In genomic region chr8:47205472-47205871, GRCm38 (mm10) we compare ENCODE assay signal across 19 mouse cellular contexts.
A peak's percentile ranks its signal among the peaks of the same experiment; 100 is the strongest.
DNase-seq lines count a peak whose midpoint lies in the region; ATAC-seq and TF ChIP-seq lines count a peak whose summit lies in the region.
"Had no signal": no experiment of that assay in that cellular context is flagged by ENCODE, and none has a peak within 500 bp of the region (broad histone marks: within the 10 kb centered on the region; RNA-seq: fewer than 3 reads in every experiment).

No protein-coding gene starts in this region.

- ATAC-seq in forebrain, postnatal 0 days, result no peak
- ATAC-seq in intestine, postnatal 0 days, result no peak
- no peak for ATAC-seq in intestine, embryonic 15.5 days
- ATAC-seq in megakaryocyte-erythroid progenitor cell, adult 5-6 weeks (replicated peaks; ENCODE audit: low FRiP score, low TSS enrichment, poor library complexity, severe bottlenecking), result no peak
- no peak for ATAC-seq in inflammation-experienced regulatory T-cells, adult 6 months
- ATAC-seq: CD4-positive, CD25-positive, alpha-beta regulatory T cell, adult 4 months had no signal

- 86% methylated on average over 5 of the region's 5 CpGs for WGBS in forebrain, postnatal 0 days
- WGBS in forebrain, embryonic 10.5 days, result 88% methylated on average over 5 of the region's 5 CpGs
- WGBS in intestine, postnatal 0 days, result 85% methylated on average over 5 of the region's 5 CpGs
- WGBS in intestine, embryonic 15.5 days, result 77% methylated on average over 5 of the region's 5 CpGs

- peaks cover 12% of the 10 kb centered on the region for H3K36me3 ChIP-seq in forebrain, postnatal 0 days (ENCODE audit: insufficient read depth)
- H3K36me3 ChIP-seq in forebrain, embryonic 10.5 days (replicated peaks), result peaks cover 40% of the 10 kb centered on the region
- H3K36me3 ChIP-seq in intestine, postnatal 0 days (ENCODE audit: control insufficient read depth, insufficient read depth), result no peaks in the 10 kb centered on the region
- H3K36me3 ChIP-seq in intestine, embryonic 15.5 days, result peaks cover 4% of the 10 kb centered on the region; the same call in 1 of the 2 replicates

- no peak overlapping the region for H3K4me3 ChIP-seq in forebrain, postnatal 0 days (ENCODE audit: low read depth, low read length)
- no peak overlapping the region for H3K4me3 ChIP-seq in forebrain, embryonic 10.5 days
- H3K4me3 ChIP-seq in intestine, postnatal 0 days (ENCODE audit: low read depth, low read length), result no peak overlapping the region
- H3K4me3 ChIP-seq in intestine, embryonic 15.5 days (replicated peaks), result no peak overlapping the region
- H3K4me3 ChIP-seq: midbrain, embryonic 12.5 days; neural tube, embryonic 15.5 days had no signal

- TF ChIP-seq CTCF in forebrain, postnatal 0 days (IDR thresholded peaks at IDR 0.05; ENCODE audit: low read depth), result peak; percentile 22; the same call in 1 of the 2 replicates
- TF ChIP-seq CTCF in intestine, postnatal 0 days (IDR thresholded peaks at IDR 0.05; ENCODE audit: low read depth), result 0 out of 2 replicates have a peak, but pooled peaks have one; percentile 5

- no peak overlapping the region for H3K9ac ChIP-seq in forebrain, postnatal 0 days
- H3K9ac ChIP-seq in intestine, postnatal 0 days (ENCODE audit: low read depth, low read length), result no peak overlapping the region
- H3K9ac ChIP-seq in intestine, embryonic 15.5 days, result no peak overlapping the region
- H3K9ac ChIP-seq: hindbrain, embryonic 14.5 days; midbrain, embryonic 12.5 days; neural tube, embryonic 15.5 days had no signal

- H3K27ac ChIP-seq in forebrain, postnatal 0 days (ENCODE audit: low read depth, low read length), result no peak overlapping the region
- H3K27ac ChIP-seq in forebrain, embryonic 10.5 days, result no peak overlapping the region
- no peak overlapping the region for H3K27ac ChIP-seq in intestine, postnatal 0 days (ENCODE audit: low read depth, low read length)
- no peak overlapping the region for H3K27ac ChIP-seq in intestine, embryonic 15.5 days
- H3K27ac ChIP-seq: hindbrain, embryonic 14.5 days; midbrain, embryonic 12.5 days; neural tube, embryonic 15.5 days had no signal

- DNase-seq in forebrain, postnatal 0 days, result no peak
- DNase-seq in forebrain, embryonic 10.5 days (ENCODE audit: extremely low spot score, low spot score), result no peak
- peak; percentile 19 for DNase-seq in lung, postnatal 10 days
- DNase-seq in lung, adult 18-20 months, result no peak
- DNase-seq: adrenal gland, postnatal 25 days; cerebellum, adult 9-10 months; kidney, adult 9 months; layer of hippocampus, postnatal 36 days; left cerebral cortex, postnatal 4 days; retina, postnatal 1 day; thymus, postnatal 36 days had no signal

- no peaks in the 10 kb centered on the region for H3K4me1 ChIP-seq in forebrain, postnatal 0 days (ENCODE audit: insufficient read depth)
- peaks cover 17% of the 10 kb centered on the region for H3K4me1 ChIP-seq in forebrain, embryonic 10.5 days
- H3K4me1 ChIP-seq in intestine, postnatal 0 days (replicated peaks; ENCODE audit: control insufficient read depth, insufficient read depth, low read length), result no peaks in the 10 kb centered on the region
- no peaks in the 10 kb centered on the region for H3K4me1 ChIP-seq in intestine, embryonic 15.5 days (replicated peaks)

- no peak overlapping the region for H3K4me2 ChIP-seq in forebrain, postnatal 0 days (ENCODE audit: low read depth)
- no peak overlapping the region for H3K4me2 ChIP-seq in intestine, postnatal 0 days (replicated peaks; ENCODE audit: low read depth)
- H3K4me2 ChIP-seq in intestine, embryonic 15.5 days (replicated peaks), result no peak overlapping the region
- H3K4me2 ChIP-seq: hindbrain, embryonic 14.5 days; midbrain, embryonic 12.5 days; neural tube, embryonic 15.5 days had no signal

- H3K27me3 ChIP-seq in forebrain, postnatal 0 days (ENCODE audit: insufficient read depth, low read length), result no peaks in the 10 kb centered on the region
- no peaks in the 10 kb centered on the region for H3K27me3 ChIP-seq in forebrain, embryonic 10.5 days (ENCODE audit: poor library complexity, severe bottlenecking)
- H3K27me3 ChIP-seq in intestine, postnatal 0 days (replicated peaks; ENCODE audit: control insufficient read depth, insufficient read depth, low read length), result no peaks in the 10 kb centered on the region
- H3K27me3 ChIP-seq in intestine, embryonic 15.5 days (replicated peaks), result no peaks in the 10 kb centered on the region
- H3K27me3 ChIP-seq: midbrain, embryonic 12.5 days; neural tube, embryonic 15.5 days had no signal

- no peaks in the 10 kb centered on the region for H3K9me3 ChIP-seq in forebrain, postnatal 0 days (ENCODE audit: low read length)
- no peaks in the 10 kb centered on the region for H3K9me3 ChIP-seq in forebrain, embryonic 10.5 days
- no peaks in the 10 kb centered on the region for H3K9me3 ChIP-seq in intestine, postnatal 0 days (ENCODE audit: control insufficient read depth)
- H3K9me3 ChIP-seq in intestine, embryonic 15.5 days, result no peaks in the 10 kb centered on the region
- H3K9me3 ChIP-seq: neural tube, embryonic 15.5 days had no signal
